Mouse (Mus musculus): ENCODE results near the gene Gsdmc4.

- TF ChIP-seq CTCF (conservative IDR thresholded peaks at IDR 0.05; ENCODE audit: low read length) = no peak
- no peak for TF ChIP-seq POU5F1 (IDR thresholded peaks at IDR 0.05; ENCODE audit: borderline replicate concordance, low read length)
- no peak for TF ChIP-seq NANOG (IDR thresholded peaks at IDR 0.05; ENCODE audit: borderline replicate concordance, low read length)
Measured at GRCm38 (mm10) chr15:63924484-63924883, 12.4 kb upstream of the Gsdmc4 start.

Measured in E14TG2a.4 (cell line).